Mouse (Mus musculus) layer of hippocampus, adult 9-10 months (tissue): ENCODE measurements at regions not wholly inside any gene's neighbourhood (a gene's known extent, or its start where the extent isn't known, plus 50 kb on each side); places are given as distances from the start of the nearest gene placed in this dataset.

Experiments
- DNase-seq: peaks from one replicate; pipeline ENCODE4 v3.0.0; 2022; ENCODE audit warnings: low spot score

DNA sequence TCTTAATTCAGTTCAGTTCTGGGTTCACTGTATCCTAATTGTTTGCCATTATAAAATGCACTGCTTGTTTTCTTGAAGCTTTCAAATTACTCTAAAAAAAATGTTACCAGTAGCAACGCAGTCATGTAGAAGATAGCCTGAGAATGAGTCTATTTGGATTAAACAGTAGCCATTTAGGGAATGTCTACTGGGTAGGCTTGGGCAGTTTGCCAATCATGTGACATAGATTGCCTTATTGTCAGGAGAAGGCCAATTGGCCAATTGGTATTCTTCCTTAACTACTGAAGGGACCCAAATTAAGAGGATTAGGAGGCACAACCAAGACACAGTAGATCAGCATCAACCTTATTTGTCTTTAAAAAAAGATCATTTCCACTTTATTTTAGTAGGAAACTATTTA lies 379.7 kb downstream of the Samd5 start:
- no peak for DNase-seq

GRCm38 (mm10) chr10:9294620-9295019 lies 380.4 kb downstream of the Samd5 start:
- DNase-seq = no peak

DNA sequence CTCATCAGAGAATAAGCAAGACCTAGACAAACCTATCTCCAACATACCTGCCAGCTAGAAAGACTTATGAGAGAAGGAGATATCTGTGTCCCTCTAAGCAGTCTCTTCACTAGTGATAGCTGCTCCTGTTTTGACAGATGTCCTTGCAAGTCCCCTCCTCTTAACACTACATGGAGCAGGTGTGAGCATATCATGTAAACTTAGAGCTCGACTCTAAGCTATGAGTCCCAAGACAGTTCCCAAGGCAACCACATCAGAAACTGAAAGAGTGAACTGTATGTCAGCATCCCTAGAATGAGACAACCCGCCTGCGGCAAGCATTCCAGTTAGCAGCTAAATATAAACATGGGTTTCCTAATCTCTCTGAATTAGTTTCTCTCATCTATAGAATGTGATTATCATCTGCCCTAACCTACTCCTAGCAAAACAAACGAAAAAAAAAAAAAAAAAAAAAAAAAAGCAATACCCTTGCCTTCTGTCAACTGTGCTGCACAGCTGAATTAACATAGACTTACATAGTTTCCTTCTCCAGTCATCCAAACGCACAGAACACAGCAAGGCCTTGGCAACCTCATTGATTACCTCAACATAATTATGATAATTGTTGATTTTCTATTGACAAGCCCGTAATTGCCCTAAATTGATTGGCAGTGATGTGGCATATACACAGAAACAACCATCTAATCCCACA lies 383.4 kb downstream of the Samd5 start:
- DNase-seq = no peak

GRCm38 (mm10) chr10:9272940-9273339 lies 387.1 kb upstream of the Sash1 start:
- no peak for DNase-seq

DNA sequence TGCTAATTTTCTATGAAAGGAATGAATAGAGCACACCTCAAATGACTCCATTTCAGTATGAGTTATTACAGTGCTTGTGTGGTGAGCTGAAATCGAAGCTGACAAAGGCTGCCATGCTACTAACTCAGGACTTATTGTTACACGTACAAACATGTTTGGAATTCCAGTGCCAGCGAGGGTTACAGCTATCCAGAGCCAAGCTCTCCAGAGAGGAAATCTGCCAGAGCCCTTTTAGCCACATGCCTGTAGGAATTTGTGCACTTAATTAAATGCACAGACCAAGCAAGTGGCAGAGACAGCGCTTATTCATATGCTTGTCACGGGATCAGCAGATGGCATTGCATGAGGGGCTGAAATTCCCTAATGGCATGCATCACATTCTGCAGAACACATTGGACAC lies 386.4 kb upstream of the Sash1 start:
- DNase-seq = no peak

DNA sequence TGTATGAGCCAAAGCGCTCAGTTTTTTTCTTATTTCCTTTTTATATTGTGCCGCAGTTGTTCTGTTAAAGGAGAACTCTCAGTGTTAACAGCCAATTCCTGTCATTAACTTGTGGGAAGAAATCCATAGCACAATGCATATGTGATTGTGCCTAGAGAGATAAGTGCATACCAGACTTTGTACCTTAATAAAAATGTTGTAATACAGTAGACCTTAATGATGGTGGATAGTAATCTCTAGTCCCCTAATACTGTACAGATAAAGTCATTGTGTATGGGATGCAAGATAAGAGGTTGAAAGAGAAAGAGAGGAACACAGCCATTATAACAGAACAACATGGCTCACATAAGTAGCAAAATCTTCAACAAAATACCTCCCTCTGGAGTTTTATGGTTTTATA lies 379.7 kb upstream of the Sash1 start:
- no peak for DNase-seq

DNA sequence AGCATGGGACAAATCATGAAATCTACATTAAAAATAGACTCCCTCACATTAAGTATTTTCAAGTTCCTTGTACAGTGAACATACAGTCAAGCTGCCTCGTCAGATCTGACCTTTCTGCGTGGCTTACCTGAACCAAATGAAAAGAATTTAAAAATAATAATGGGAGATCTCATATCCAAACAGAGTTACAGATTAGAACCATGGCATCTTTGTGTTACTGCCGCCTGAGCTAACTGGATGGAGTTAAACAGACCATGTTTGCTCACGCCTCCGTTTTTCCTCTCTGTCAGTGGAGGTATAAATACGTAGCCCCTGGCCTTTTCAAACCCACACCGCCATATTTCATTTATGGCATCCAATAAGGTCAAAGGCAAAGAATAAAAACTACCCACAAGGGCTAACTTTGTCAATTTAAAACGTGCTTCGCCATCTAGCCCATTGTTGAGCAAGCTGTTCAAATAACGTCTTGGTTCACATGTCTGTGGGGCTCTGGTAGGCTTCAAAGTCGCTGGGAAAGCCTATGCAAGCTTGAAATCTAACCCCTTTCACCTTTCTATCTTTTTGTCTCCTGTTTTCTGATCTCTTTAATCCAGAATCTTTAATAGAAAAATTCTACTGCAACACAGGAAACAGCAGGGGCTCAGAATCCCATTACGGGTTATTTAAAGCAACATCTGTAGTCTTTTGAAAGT lies 378.6 kb upstream of the Sash1 start:
- no peak for DNase-seq

- no peak for DNase-seq
These were observed 372.8 kb upstream of the Sash1 start for GRCm38 (mm10) chr10:9258705-9259104.

DNA sequence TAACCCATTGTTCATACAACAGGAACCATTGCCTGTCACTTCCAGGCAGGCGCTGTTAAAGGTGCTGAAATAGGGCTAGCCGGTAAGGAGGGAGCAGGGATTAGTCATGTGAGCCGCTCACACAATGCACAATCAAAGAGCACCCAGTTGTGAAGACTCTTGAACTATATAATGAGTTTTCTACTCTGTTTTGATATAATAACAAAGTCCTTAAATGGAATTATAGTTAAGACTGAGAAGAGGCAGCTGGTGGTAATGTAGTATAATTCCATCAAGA lies 367.0 kb upstream of the Sash1 start:
- no peak for DNase-seq

GRCm38 (mm10) chr10:9252120-9252940 lies 366.5 kb upstream of the Sash1 start:
- DNase-seq = no peak

GRCm38 (mm10) chr10:9243281-9243618 lies 357.4 kb upstream of the Sash1 start:
- no peak for DNase-seq

DNA sequence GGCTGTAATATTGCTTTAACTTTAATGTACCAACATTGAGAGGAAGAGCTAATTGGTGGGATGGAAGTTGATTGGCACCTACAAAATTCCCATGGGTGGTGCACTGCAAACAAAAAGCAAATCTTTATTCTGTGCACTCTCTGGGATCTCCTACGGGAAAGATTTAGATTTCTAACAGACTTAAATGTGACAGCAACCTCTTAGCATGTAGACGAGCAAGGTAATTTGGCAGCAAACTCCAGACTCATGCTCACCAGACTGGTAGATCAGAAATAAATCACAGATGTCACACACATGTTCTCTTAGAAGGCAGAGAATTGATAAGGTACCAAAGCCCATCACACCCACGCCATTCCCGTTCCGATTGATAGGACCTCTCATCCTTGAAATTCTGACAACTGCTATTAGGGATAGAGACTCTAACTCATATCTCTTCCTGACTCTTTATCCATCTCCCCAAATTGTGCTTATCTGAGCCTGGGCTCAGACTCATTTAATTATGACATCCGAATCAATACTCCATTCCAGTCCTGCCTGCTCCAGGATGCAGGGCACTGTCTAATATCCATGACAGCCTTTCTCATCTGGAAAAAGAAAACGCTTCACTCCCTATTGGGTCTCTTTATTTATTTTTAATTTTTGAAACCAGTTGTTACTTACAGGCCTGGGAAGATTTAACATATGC lies 356.9 kb upstream of the Sash1 start:
- no peak for DNase-seq

DNA sequence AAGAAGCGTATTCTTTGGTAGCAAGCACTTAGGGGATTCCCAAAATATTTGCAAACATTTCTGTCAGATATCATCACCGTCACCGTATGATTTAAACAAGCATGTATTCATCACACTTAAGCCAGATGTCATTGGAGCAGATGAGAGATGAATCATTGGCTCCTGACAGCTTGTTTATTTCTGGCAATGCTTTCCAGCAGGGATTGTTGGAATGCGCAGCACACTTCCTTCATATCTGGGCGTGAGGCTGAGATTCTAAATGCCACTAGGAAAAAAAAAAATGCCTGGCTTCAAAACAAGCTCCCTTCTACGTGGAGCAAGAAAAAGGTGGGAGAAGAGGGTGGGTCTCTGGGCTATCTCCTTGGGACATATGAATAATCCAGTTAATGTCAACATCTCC lies 354.1 kb upstream of the Sash1 start:
- peak; percentile 47 for DNase-seq

DNA sequence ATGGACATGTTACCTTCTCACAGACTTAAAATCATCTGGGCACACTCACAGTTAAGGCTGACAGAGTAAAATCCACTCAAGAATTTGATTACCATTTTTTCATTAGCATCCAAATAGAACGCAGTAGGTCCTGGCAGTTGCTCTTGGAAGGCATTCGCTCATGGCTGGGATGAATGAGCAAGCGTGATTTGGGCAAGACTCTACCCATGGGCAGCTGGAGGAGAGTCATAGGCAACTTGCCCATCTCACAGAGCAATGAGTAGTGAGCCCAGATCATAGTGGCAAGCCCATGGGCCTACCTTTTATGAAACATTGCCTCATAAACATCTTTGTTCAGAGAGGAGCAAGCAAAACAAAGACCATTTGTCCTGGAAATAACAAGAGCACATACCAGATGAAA lies 345.9 kb upstream of the Sash1 start:
- DNase-seq = no peak

- no peak for DNase-seq
These were observed 343.2 kb upstream of the Sash1 start for GRCm38 (mm10) chr10:9229116-9229515.

- no peak for DNase-seq
These were observed 341.5 kb upstream of the Sash1 start for GRCm38 (mm10) chr10:9227361-9227760.

GRCm38 (mm10) chr10:9210646-9211045 lies 324.8 kb upstream of the Sash1 start:
- no peak for DNase-seq

DNA sequence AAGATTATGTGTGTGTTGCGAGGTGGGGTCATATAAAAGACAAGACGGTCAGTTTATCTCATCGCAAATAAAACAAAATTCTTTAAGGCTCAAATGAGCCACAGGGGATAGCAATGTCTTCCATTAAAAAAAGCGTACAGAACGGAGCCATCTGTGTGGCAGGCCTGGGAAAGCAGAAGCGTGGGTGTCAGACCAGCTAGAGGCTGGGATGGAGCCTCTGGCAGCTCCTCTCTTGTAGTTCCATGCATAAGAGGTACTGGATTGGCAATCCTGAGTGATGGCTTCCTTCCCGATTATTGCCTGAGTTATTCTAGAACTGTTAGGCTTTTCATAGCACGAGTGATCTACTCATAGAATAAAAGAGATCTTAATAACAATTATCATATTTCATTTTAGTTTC lies 318.2 kb upstream of the Sash1 start:
- DNase-seq = peak; percentile 46

GRCm38 (mm10) chr10:9203323-9203722 lies 317.5 kb upstream of the Sash1 start:
- no peak for DNase-seq

GRCm38 (mm10) chr10:9202922-9203321 lies 317.1 kb upstream of the Sash1 start:
- no peak for DNase-seq

DNA sequence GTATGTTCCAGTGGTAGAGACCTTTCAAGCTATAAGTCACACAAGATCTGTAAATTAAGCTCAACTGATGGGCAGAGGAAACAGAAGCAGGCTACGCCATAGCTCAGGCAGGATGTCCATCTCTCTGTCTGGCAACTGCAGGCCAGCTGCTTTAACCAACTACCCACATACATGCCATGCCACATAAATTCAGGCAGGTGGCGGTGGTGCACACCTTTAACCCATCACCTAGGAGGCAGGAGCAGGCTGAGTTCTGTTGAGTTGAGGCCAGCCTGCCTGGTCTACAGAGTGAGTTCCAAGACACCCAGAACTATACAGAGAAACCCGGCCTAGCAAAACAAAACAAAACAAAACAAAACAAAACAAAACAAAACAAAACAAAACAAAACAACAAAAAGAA lies 289.1 kb upstream of the Sash1 start:
- DNase-seq = no peak

GRCm38 (mm10) chr10:9173509-9173908 lies 287.6 kb upstream of the Sash1 start:
- no peak for DNase-seq

GRCm38 (mm10) chr10:9168725-9169124 lies 282.9 kb upstream of the Sash1 start:
- no peak for DNase-seq
